Mouse (Mus musculus): ENCODE results near the gene Gm28635. TPM values are rescaled to one million over a fixed set of nuclear protein-coding genes. Genes with fewer than 3 reads are reported as not detected.

The Gm28635 gene
- polyA plus RNA-seq, 1 experiment = not detected

- no peak overlapping the region for H3K4me3 ChIP-seq (replicated peaks; ENCODE audit: control insufficient read depth, low read depth, low read length)
- no peaks in the 10 kb centered on the region for H3K4me1 ChIP-seq (ENCODE audit: control insufficient read depth, insufficient read depth, low read length)
- TF ChIP-seq CTCF (IDR thresholded peaks at IDR 0.05; ENCODE audit: control insufficient read depth, insufficient read depth, low read length) = no peak
- TF ChIP-seq POLR2A (IDR thresholded peaks at IDR 0.05; ENCODE audit: borderline replicate concordance, control insufficient read depth, low read depth, low read length) = no peak
- WGBS = 74% methylated on average over 5 of the region's 5 CpGs
- no peak overlapping the region for H3K27ac ChIP-seq (ENCODE audit: control insufficient read depth, insufficient read depth, low read depth, low read length, poor library complexity)
Observed at GRCm38 (mm10) chr2:84582286-84582685, 95.6 kb downstream of the Gm28635 start.

- TF ChIP-seq CTCF (IDR thresholded peaks at IDR 0.05; ENCODE audit: control insufficient read depth, insufficient read depth, low read length) = peak; percentile 47
- TF ChIP-seq POLR2A (IDR thresholded peaks at IDR 0.05; ENCODE audit: borderline replicate concordance, control insufficient read depth, low read depth, low read length) = no peak
- no peaks in the 10 kb centered on the region for H3K4me1 ChIP-seq (ENCODE audit: control insufficient read depth, insufficient read depth, low read length)
- H3K4me3 ChIP-seq (replicated peaks; ENCODE audit: control insufficient read depth, low read depth, low read length) = no peak overlapping the region
- WGBS = 80% methylated on average over 2 of the region's 3 CpGs
- H3K27ac ChIP-seq (ENCODE audit: control insufficient read depth, insufficient read depth, low read depth, low read length, poor library complexity) = no peak overlapping the region
Observed at GRCm38 (mm10) chr2:84581208-84581607, 96.6 kb downstream of the Gm28635 start.

GRCm38 (mm10) chr2:84579311-84579710, 98.5 kb downstream of the Gm28635 start:
- WGBS = 86% methylated on average over 2 of the region's 2 CpGs
- no peak overlapping the region for H3K27ac ChIP-seq (ENCODE audit: control insufficient read depth, insufficient read depth, low read depth, low read length, poor library complexity)
- no peaks in the 10 kb centered on the region for H3K4me1 ChIP-seq (ENCODE audit: control insufficient read depth, insufficient read depth, low read length)
- no peak overlapping the region for H3K4me3 ChIP-seq (replicated peaks; ENCODE audit: control insufficient read depth, low read depth, low read length)
- TF ChIP-seq CTCF (IDR thresholded peaks at IDR 0.05; ENCODE audit: control insufficient read depth, insufficient read depth, low read length) (no peak), POLR2A (IDR thresholded peaks at IDR 0.05; ENCODE audit: borderline replicate concordance, control insufficient read depth, low read depth, low read length) (no peak)

GRCm38 (mm10) chr2:84574130-84574529, 103.7 kb downstream of the Gm28635 start:
- no peak overlapping the region for H3K4me3 ChIP-seq (replicated peaks; ENCODE audit: control insufficient read depth, low read depth, low read length)
- TF ChIP-seq CTCF (IDR thresholded peaks at IDR 0.05; ENCODE audit: control insufficient read depth, insufficient read depth, low read length) = no peak
- no peak for TF ChIP-seq POLR2A (IDR thresholded peaks at IDR 0.05; ENCODE audit: borderline replicate concordance, control insufficient read depth, low read depth, low read length)
- WGBS = 83% methylated on average over 4 of the region's 4 CpGs
- no peaks in the 10 kb centered on the region for H3K4me1 ChIP-seq (ENCODE audit: control insufficient read depth, insufficient read depth, low read length)
- no peak overlapping the region for H3K27ac ChIP-seq (ENCODE audit: control insufficient read depth, insufficient read depth, low read depth, low read length, poor library complexity)

GRCm38 (mm10) chr2:84556888-84557514, 120.8 kb downstream of the Gm28635 start:
- 49% methylated on average over 10 of the region's 10 CpGs for WGBS
- no peak for TF ChIP-seq POLR2A (IDR thresholded peaks at IDR 0.05; ENCODE audit: borderline replicate concordance, control insufficient read depth, low read depth, low read length)
- TF ChIP-seq CTCF (IDR thresholded peaks at IDR 0.05; ENCODE audit: control insufficient read depth, insufficient read depth, low read length) = no peak
- Histone ChIP-seq H3K4me1 (ENCODE audit: control insufficient read depth, insufficient read depth, low read length) (no peaks in the 10 kb centered on the region), H3K27ac (ENCODE audit: control insufficient read depth, insufficient read depth, low read depth, low read length, poor library complexity) (no peak overlapping the region), H3K4me3 (replicated peaks; ENCODE audit: control insufficient read depth, low read depth, low read length) (no peak overlapping the region)

Other genes with a start within 250 kb of the Gm28635 start
- gene Tfpi, start 201.3 kb downstream of the Gm28635 start, polyA plus RNA-seq (2011; ENCODE audit: insufficient read depth, insufficient read length, low replicate concordance, missing spikeins) = 12.4 and 23.2 TPM in 2 replicates
- 11.0 and 25.2 TPM in 2 replicates for gene Ctnnd1, start 27.3 kb downstream of the Gm28635 start, polyA plus RNA-seq (2011; ENCODE audit: insufficient read depth, insufficient read length, low replicate concordance, missing spikeins)
- gene Btbd18, start 19.0 kb downstream of the Gm28635 start, polyA plus RNA-seq (2011; ENCODE audit: insufficient read depth, insufficient read length, low replicate concordance, missing spikeins) = 0.50 TPM in 1 of 2 replicates, not detected in the other
- gene Selenoh, start 7.3 kb downstream of the Gm28635 start, polyA plus RNA-seq (2011; ENCODE audit: insufficient read depth, insufficient read length, low replicate concordance, missing spikeins) = 46.2 and 93.3 TPM in 2 replicates
- gene Med19, start 361 bp upstream of the Gm28635 start, polyA plus RNA-seq (2011; ENCODE audit: insufficient read depth, insufficient read length, low replicate concordance, missing spikeins) = 20.4 and 23.6 TPM in 2 replicates
- gene Tmx2, start 1.1 kb upstream of the Gm28635 start, polyA plus RNA-seq (2011; ENCODE audit: insufficient read depth, insufficient read length, low replicate concordance, missing spikeins) = 23.5 and 35.9 TPM in 2 replicates
- 10.8 and 14.6 TPM in 2 replicates for gene Zdhhc5, start 37.1 kb upstream of the Gm28635 start, polyA plus RNA-seq (2011; ENCODE audit: insufficient read depth, insufficient read length, low replicate concordance, missing spikeins)
- 17.4 and 25.1 TPM in 2 replicates for gene Clp1, start 49.3 kb upstream of the Gm28635 start, polyA plus RNA-seq (2011; ENCODE audit: insufficient read depth, insufficient read length, low replicate concordance, missing spikeins)
- 172 and 242 TPM in 2 replicates for gene Ypel4, start 56.0 kb upstream of the Gm28635 start, polyA plus RNA-seq (2011; ENCODE audit: insufficient read depth, insufficient read length, low replicate concordance, missing spikeins)
- not detected in 2 replicates for gene Gm19426, start 65.6 kb upstream of the Gm28635 start, polyA plus RNA-seq (2011; ENCODE audit: insufficient read depth, insufficient read length, low replicate concordance, missing spikeins)
- gene Serping1, start 97.4 kb upstream of the Gm28635 start, polyA plus RNA-seq (2011; ENCODE audit: insufficient read depth, insufficient read length, low replicate concordance, missing spikeins) = 29.0 and 29.7 TPM in 2 replicates
- gene Ube2l6, start 120.8 kb upstream of the Gm28635 start, polyA plus RNA-seq (2011; ENCODE audit: insufficient read depth, insufficient read length, low replicate concordance, missing spikeins) = 140 and 409 TPM in 2 replicates
- 0.85 TPM in 1 of 2 replicates, not detected in the other for gene Smtnl1, start 144.6 kb upstream of the Gm28635 start, polyA plus RNA-seq (2011; ENCODE audit: insufficient read depth, insufficient read length, low replicate concordance, missing spikeins)
- 21.8 and 33.8 TPM in 2 replicates for gene Timm10, start 149.0 kb upstream of the Gm28635 start, polyA plus RNA-seq (2011; ENCODE audit: insufficient read depth, insufficient read length, low replicate concordance, missing spikeins)
- gene Slc43a1, start 160.8 kb upstream of the Gm28635 start, polyA plus RNA-seq (2011; ENCODE audit: insufficient read depth, insufficient read length, low replicate concordance, missing spikeins) = 142 and 195 TPM in 2 replicates
- not detected in 2 replicates for gene Rtn4rl2, start 208.7 kb upstream of the Gm28635 start, polyA plus RNA-seq (2011; ENCODE audit: insufficient read depth, insufficient read length, low replicate concordance, missing spikeins)